Mouse (Mus musculus) layer of hippocampus, adult 2 months (tissue): ENCODE results near the gene Zfp872. TPM values are rescaled to one million over a fixed set of nuclear protein-coding genes. Genes with fewer than 3 reads are reported as not detected.
A peak's percentile ranks its signal among the peaks of the same experiment; 100 is the strongest.
"Not testable (repeated sequence)": the region's sequence is repeated elsewhere in the genome, so short reads cannot be mapped to it uniquely, and the experiment has no call there.

Experiments
- DNase-seq, 2 experiments: peaks; one replicate each; pipeline ENCODE4 v3.0.0; 2022; ENCODE audit warnings: low spot score in 2 of 2
- H3K27ac ChIP-seq: fragments of 200-600 bp; 2 replicates; pipeline ENCODE4 v1.8.1; 2022
- H3K4me3 ChIP-seq: fragments of 200-600 bp; 2 replicates; pipeline ENCODE4 v1.8.1; 2022; ENCODE audit warnings: mild to moderate bottlenecking
- CTCF ChIP-seq: fragments of 200-600 bp; conservative IDR thresholded peaks from 2 replicates; pipeline ENCODE4 v1.8.1; 2022; ENCODE audit warnings: antibody characterized with exemption, mild to moderate bottlenecking, moderate library complexity
- total RNA-seq, 2 experiments: library from RNA; stranded (reverse); gene quantifications; 2 replicates each; pipeline ENCODE4 v1.2.3; 2021

Zfp872 gene
- total RNA-seq, 2 experiments from 2014 or later: 0.42 TPM; not detected in 1

GRCm38 (mm10) chr9:22217858-22218493 is 30.1 kb downstream of the Zfp872 start:
- TF ChIP-seq CTCF: no peak
- H3K4me3 ChIP-seq: no peak overlapping the region
- no peak for DNase-seq
- no peak overlapping the region for H3K27ac ChIP-seq

GRCm38 (mm10) chr9:22224066-22224465 is 36.2 kb downstream of the Zfp872 start:
- TF ChIP-seq CTCF: no peak
- DNase-seq: no peak
- H3K4me3 ChIP-seq: no peak overlapping the region

GRCm38 (mm10) chr9:22224536-22225503 is 36.9 kb downstream of the Zfp872 start:
- TF ChIP-seq CTCF: peak; percentile 49
- Histone ChIP-seq H3K4me3 (peak overlapping the region; percentile 71), H3K27ac (peak overlapping the region; percentile 93)
- DNase-seq: no peak

More at GRCm38 (mm10) chr9:22224066-22224465, 36.2 kb downstream of the Zfp872 start:
- H3K27ac ChIP-seq: no peak overlapping the region

- Histone ChIP-seq H3K27ac (peak within 1 kb of the TSS; percentile 93), H3K4me3 (peak within 1 kb of the TSS; percentile 71)
- peak; percentile 98 to 99 for DNase-seq
- TF ChIP-seq CTCF: peak; percentile 84
Observed at GRCm38 (mm10) chr9:22225581-22226388, 37.9 kb downstream of the Zfp872 start, which contains the start of gene Zfp809. Gene Zfp809 (plus strand): TSS chr9:22225714.

GRCm38 (mm10) chr9:22226389-22226673 is 38.4 kb downstream of the Zfp872 start:
- peak overlapping the region; percentile 71 for H3K4me3 ChIP-seq
- DNase-seq, H3K27ac ChIP-seq: not testable (repeated sequence)

GRCm38 (mm10) chr9:22226846-22227245 is 39.0 kb downstream of the Zfp872 start:
- no peak for DNase-seq
- no peak overlapping the region for H3K4me3 ChIP-seq
- H3K27ac ChIP-seq: no peak overlapping the region
- TF ChIP-seq CTCF: no peak

- Histone ChIP-seq H3K27ac (no peak overlapping the region), H3K4me3 (no peak overlapping the region)
- no peak for DNase-seq
- TF ChIP-seq CTCF: no peak
Observed at GRCm38 (mm10) chr9:22229386-22230026, 41.6 kb downstream of the Zfp872 start.

GRCm38 (mm10) chr9:22230061-22230460 is 42.2 kb downstream of the Zfp872 start:
- Histone ChIP-seq H3K4me3 (no peak overlapping the region), H3K27ac (no peak overlapping the region)
- TF ChIP-seq CTCF: no peak
- DNase-seq: no peak

- DNase-seq: no peak
- Histone ChIP-seq H3K4me3 (no peak overlapping the region), H3K27ac (no peak overlapping the region)
- peak; percentile 73 for TF ChIP-seq CTCF
Observed at GRCm38 (mm10) chr9:22230556-22230955, 42.7 kb downstream of the Zfp872 start.

- no peak overlapping the region for H3K4me3 ChIP-seq
- no peak for DNase-seq
- no peak for TF ChIP-seq CTCF
- H3K27ac ChIP-seq: no peak overlapping the region
Observed at GRCm38 (mm10) chr9:22240001-22240400, 52.1 kb downstream of the Zfp872 start.

GRCm38 (mm10) chr9:22244242-22244641 is 56.4 kb downstream of the Zfp872 start:
- H3K27ac ChIP-seq: no peak overlapping the region
- DNase-seq: no peak
- H3K4me3 ChIP-seq: no peak overlapping the region
- TF ChIP-seq CTCF: no peak

Other genes with a start within 250 kb of the Zfp872 start
- 10 to 100 TPM; 14.8 to 15.9 TPM for gene Swsap1, start 232.3 kb upstream of the Zfp872 start, total RNA-seq
- 1 to 10 TPM; 7.8 to 9.1 TPM for gene Epor, start 224.6 kb upstream of the Zfp872 start, total RNA-seq
- gene Rgl3, start 198.6 kb upstream of the Zfp872 start, total RNA-seq: 1 to 10 TPM; 2.9 to 3.8 TPM
- gene Ccdc151, start 185.5 kb upstream of the Zfp872 start, total RNA-seq: 1 to 10 TPM; 8.5 to 9.2 TPM
- gene Prkcsh, start 185.3 kb upstream of the Zfp872 start, total RNA-seq: 100 to 1,000 TPM; 106 to 111 TPM
- gene Elavl3, start 136.1 kb upstream of the Zfp872 start, total RNA-seq: 100 to 1,000 TPM; 156 to 160 TPM
- gene Gm49318, start 116.8 kb upstream of the Zfp872 start, total RNA-seq: 1 to 10 TPM; 2.2 to 6.3 TPM
- 10 to 100 TPM; 22.3 to 25.2 TPM for gene Zfp653, start 116.7 kb upstream of the Zfp872 start, total RNA-seq
- 10 to 100 TPM; 44.7 to 47.2 TPM for gene Ecsit, start 102.7 kb upstream of the Zfp872 start, total RNA-seq
- 1 to 10 TPM in 1 of 2 experiments, under 1 TPM in 1; 0.44 to 1.4 TPM for gene Cnn1, start 88.9 kb upstream of the Zfp872 start, total RNA-seq
- 10 to 100 TPM; 54.6 to 54.8 TPM for gene Elof1, start 70.9 kb upstream of the Zfp872 start, total RNA-seq
- under 1 TPM; 0.27 to 0.69 TPM for gene Acp5, start 52.4 kb upstream of the Zfp872 start, total RNA-seq
- 10 to 100 TPM; 49.0 to 50.5 TPM for gene Pigyl, start 31.2 kb upstream of the Zfp872 start, total RNA-seq
- gene Zfp809, start 37.6 kb downstream of the Zfp872 start, total RNA-seq: 10 to 100 TPM; 26.0 to 26.4 TPM
- 1 to 10 TPM; 6.4 to 6.7 TPM for gene Zfp599, start 71.8 kb downstream of the Zfp872 start, total RNA-seq
- gene Zfp810, start 119.6 kb downstream of the Zfp872 start, total RNA-seq: 10 to 100 TPM; 19.9 to 23.2 TPM
- 10 to 100 TPM; 17.4 to 21.5 TPM for gene Anln, start 201.1 kb downstream of the Zfp872 start, total RNA-seq
- 1 to 10 TPM; 7.6 to 9.6 TPM for gene 9530077C05Rik, start 223.4 kb downstream of the Zfp872 start, total RNA-seq